Mouse (Mus musculus) telencephalon, adult 2 months (tissue): ENCODE results near the gene Itga3.

Source experiments
- DNase-seq: peaks from one replicate; pipeline ENCODE4 v3.0.0-alpha.2; 2011; ENCODE audit warnings: low read depth, low spot score

Gene Itga3

DNA sequence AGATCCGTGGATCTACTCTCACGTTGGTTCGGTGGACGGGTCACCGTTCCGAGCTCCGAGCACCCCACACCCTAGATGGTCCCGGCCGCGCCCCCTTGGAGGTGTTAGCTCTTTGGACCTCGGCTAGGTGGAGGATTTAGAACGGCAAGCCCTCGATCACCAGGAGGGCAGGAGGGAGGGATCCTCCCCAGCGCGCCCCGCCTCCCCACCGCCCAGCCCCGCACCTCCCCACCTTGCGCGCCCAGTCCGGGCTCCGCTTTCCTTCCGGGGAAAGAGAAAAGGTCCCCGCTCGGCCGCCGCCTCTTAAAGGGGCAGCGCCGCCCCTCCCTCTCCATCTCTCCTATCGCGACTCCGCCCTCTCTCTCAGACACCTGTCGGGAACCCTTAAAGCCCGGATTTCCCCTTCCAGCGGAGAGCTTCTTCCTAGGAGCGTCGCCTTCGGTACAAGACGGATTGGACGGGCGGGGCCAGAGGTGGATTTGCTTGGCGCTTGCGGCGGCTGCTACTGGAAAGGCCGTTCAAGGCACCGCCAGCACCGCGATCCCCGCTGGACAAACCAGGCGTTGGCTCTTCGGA is at the start of gene Itga3:
Gene Itga3, minus strand, starts transcription at position 266 of the 576 bp plus-strand sequence.
- peak; percentile 33 for DNase-seq

DNA sequence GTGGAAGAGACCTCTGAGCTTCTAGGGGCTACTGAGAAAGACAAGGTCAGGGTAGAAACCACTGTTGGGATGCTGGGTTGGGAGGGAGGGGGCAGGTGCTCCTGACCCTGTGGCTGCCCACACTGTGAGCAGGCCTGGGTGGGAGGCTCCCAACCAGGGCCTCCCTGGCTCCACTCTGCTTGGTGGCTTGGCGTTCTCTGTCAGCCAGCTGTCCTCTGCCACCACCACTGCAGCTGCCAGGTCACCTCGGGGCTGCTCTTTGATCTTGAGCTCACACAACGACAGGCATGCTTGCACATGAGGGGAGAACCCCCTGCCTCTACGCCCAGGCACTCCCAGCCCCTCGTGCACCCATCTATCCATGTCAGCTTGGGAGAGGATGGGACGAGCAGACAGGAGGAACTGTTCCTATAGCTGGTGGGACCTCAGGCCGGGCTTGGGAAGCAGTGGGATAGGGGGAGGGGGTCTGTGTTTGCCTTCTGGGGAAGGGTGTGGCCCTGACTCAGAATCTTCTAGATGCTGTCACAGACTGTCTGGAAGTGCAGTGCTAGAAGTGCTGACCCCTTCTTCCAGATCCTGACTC is 48.9 kb upstream of the Itga3 start:
- DNase-seq = no peak

DNA sequence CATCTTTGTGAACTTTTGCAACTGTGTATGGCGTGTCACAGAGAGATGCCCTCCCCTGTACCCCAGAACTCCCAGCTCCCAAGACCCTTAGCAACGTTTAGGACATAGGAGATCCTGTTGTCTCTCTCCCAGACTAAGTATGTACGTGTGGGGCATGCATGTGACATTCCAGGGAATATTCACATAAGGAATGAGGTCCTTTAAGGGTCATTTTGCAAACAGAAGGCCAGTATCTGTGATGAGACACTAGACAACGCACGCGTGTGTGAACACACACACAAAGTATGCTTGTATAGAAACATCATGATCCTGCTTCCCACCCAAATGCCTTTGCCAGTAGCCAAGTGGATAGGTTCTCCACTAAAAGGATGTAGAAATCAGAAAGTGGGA is 45.5 kb upstream of the Itga3 start:
- no peak for DNase-seq

DNA sequence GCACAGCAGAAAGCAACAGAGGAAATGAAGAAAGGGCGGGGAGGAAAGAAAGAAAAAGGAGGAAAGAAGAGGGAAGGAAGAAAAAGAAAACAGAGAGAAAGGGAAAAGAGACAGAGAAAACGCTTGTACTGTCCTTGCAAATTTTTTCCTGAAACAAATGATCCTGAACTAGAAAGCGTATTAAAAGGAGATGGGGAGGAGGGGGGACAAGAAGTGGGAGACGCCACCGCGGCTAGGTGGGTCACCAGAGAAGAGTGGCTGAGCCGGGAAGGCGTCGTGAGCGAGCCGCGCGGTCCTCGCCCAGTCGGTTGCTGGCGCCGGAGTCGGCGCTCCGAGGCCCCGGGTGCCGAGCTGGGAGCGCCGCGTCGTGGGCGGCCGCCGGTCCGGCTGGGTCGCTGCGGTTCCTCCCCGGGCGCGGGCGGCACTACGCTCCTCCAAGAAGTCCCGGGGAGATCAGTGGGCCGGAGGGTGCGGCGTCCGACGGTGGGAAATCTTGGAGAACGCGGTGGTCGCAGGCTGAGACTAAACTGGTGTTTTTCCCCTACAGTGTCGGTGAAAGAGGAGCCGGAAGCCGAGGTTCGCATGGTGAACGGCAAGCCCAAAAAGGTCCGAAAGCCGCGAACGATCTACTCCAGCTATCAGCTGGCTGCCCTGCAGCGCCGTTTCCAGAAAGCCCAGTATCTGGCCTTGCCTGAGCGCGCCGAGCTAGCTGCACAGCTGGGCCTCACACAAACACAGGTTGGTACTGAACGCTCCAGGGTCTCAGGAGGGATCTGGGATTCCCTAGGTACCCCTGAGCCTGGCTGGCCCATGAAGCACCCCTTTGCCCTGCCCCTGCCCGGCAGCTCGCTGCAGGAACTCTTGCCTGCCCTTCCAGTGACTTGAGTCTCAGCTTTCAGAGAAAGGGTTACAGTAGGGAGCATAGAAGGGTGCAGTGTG is 44.8 kb upstream of the Itga3 start:
- no peak for DNase-seq

DNA sequence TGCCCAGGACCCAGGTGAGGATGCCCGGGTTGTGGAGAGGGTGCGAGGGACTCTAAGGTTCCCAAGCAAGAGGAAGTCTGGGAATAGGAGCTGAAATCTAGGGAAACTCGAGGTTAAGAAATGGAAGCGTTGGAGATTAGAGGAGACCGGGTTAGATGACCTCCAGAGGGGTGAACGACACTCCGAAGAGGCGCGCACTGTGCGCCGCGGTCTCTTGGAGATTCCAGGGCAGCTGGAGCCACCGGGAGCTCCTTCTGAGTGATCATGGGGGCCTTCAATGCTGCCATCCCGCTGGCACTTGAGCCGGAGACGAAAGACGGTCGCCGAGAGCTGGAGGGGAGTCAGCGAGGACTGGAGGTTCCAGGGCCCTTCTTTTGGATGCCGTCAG is 44.0 kb upstream of the Itga3 start:
- DNase-seq = no peak

DNA sequence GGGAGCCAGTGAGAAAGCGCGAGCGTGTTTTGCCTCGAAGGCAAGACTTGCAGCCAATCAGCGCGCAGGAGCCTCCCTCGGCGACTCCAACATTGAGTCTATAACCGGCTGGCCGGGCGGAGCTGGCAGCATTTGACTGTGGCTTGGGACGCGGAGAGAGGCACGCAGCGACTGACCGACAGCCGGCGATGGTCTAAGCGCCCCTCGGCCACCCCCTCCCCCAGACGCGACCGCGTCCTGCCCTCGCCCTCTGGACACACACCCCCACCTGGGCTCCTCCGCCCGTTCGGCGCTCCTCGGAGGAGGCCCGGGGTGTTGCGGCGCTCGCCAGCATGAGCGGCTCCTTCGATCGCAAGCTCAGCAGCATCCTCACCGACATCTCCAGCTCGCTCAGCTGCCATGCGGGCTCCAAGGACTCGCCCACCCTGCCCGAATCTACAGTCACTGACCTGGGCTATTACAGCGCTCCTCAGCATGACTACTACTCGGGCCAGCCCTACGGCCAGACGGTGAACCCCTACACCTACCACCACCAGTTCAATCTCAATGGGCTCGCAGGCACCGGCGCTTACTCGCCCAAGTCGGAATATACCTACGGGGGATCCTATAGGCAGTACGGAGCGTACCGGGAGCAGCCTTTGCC is 43.5 kb upstream of the Itga3 start, which contains the start of gene Dlx3:
Gene Dlx3, plus strand, starts transcription at position 130 of the 643 bp plus-strand sequence.
- DNase-seq = no peak

DNA sequence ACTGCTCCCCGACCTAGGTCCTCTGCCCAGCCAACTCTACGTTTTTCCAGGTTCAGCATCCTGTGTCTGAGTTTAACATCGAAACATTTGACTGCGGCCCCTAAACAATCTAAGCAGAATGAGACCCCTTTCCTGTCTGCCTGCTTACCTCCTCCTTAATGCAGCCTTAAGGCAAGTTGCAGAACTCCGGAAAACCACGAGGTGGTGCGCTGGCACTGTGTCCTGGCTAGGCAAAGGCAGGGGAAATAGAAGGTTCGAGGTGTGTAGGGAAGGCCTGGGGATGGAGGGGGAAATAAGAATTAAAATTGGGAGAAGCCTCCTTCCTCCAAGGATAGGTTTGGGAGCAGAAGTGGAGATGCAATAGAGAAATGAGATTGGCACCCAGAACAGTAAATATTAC is 41.9 kb upstream of the Itga3 start:
- peak; percentile 18 for DNase-seq

DNA sequence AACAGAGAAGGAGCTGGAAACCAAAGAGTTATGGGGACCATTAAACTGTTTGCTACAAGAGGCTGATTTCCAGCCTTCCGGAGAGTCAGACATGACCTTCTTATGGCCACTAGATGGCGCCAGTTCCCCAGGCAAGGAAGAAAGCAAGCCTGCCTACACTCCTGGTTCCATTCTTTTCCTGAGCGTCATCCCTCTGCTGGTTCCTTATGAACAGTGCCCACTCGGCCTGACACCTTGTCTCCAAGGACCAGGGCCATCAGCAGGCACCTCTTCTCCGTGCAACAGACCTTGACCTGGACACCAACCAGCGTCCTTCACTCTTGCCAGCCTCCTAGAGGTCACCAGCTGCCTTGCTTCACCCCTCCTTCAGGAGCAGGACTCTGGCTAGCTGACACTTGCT is 40.4 kb upstream of the Itga3 start:
- DNase-seq = peak; percentile 60

DNA sequence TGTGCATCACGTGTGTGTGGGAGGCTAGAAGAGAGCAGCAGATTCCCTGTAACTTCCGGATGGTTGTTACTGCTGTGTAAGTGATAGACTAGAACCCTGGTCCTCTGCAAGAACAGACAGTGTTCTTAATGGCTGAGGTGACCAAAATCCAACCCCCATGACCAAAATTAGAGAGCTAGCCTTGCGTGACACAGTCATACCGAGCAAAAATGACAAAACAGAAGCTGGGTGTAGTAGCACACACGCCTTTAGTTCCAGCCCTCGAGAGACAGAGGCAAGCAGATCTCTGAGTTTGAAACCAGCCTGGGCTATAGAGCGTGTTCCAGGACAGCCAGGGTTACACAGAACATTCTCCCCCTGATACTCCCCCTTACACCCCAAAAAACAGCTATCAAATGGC is 33.5 kb upstream of the Itga3 start:
- no peak for DNase-seq

DNA sequence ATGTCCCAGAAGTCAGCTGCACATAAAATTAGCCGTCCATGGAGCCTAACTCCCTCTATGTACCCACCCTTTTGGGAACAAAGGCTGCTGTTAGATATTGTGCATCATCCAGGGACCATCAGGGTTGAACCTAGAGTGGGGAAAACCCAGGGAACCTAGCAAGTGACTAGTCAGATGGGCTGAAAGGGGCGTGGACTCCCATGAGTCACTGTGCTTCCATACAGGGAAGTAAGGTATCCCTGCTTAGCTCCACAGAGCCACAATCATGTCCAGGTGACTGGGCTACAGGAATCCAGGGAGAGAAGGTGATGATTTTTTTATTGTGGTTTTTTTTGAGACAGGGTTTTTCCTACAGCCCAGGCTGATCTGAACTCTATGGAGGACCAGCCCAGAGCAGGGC is 32.4 kb upstream of the Itga3 start:
- no peak for DNase-seq

DNA sequence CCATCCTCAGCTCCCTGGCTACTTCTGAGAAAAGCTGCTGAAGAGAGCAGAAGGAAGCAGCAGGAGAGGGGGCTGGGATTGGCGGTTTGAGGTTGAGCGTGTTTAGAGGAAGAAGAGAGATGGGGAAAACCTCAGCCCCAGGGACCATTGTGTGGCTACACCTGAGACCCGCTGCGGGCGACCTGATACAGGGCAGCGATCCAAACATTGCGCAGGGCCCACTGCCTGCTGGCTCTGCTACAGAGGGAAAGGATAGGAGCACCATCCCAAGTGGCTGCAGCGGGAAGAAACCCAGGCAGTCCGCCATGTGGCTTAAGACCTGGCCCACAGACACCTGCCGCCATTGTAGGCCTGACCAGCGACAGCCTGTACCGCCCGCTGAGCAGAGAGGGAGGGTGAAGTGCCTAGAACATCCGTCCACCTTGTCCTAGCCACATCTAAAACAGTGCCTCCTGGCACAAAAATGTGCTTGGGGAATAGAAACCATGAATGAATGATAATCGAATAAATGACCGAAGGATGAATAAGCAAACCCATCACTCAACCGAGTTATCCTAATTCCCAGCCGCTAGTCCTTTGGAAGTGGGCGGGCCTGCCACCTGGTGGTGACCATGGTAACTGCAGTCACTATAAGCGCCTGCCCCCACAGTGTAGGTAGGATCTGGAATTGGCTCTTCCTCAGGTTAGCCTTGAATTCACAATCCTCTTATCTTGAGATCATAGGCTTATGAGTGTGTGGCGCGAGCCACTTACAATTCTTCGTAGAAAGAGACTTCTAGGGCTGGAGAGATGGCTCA is 30.0 kb upstream of the Itga3 start:
- peak; percentile 31 for DNase-seq

DNA sequence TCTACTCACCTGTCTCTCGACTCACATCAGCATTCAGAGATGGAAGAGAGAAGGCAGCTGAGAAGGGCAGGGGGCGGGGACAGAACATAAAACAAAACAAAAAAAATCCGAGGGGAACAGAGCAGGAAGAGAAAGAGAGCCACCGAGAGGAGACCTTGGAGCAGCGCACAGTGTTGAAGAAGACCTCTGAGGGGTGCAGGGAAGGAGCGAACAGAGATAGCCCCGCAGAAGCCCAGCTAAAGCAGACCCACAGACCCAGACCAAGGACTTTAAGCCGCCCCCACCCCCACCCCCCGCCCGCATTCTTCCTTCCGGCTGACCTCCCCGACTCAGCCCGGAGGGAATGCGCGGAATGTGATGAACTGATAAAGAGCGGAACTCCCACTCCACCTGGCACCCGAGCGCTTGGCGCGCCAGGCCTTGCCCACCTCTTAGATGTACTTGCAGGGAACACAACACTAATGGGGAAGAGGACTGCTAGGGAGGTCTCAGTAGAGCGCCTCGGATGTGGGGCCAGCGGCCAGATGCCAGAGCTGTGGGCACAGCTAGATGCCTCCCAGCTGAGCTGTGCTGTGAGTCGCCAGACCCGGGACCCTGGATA is 28.8 kb upstream of the Itga3 start:
- no peak for DNase-seq

DNA sequence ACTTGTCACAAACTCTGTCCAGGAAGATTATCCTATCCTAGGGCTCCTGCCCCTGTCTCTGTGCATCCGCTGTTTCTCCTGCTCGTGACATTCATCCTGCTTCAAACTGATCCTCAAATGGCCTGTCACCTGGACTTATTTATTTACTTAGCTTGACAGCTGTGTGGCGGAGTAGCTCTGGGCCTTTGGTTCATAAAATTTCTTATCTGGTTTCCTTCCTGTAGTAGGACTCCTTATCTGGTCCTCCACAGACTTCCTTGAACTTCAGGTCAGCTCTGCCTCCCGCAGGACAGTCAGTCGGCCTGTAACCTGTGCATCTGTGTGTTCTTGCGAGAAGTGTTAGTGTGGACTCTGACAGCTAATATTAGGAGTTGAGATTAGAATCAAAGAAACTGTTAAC is 27.7 kb upstream of the Itga3 start:
- no peak for DNase-seq

DNA sequence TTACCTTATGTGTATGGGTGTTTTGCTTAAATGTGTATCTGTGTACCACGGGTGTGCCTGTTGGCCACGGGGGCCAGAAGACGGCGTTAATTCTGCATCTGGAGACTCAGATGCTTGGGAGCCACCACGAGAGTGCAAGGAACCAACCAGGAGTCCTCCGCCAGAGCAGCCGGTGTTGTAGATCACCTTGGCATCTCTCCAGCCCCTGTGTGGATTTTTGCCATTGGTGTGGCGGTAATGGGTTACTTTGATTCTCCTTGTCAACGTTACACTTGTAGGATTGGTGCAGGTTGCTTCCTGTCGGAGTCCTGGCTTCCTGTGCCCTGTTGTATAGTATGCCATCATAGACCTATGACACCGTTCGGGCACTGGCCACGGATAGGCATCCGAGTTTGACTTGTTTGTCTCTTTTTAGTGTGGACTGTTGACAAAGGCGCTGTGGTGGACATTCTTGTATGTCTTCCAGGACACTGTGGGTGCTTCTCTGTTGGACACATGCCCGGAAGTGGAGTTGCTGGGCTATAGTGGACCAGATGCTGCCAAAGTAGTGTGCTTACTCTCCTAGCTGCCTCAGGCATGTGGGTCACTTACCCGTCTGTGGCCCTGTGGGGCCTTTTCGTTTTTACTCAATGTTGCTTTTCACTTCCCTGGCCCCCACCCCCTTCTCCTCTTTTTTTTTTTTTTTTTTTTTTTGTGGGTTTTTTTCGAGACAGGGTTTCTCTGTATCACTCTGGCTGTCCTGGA is 25.7 kb upstream of the Itga3 start:
- no peak for DNase-seq

DNA sequence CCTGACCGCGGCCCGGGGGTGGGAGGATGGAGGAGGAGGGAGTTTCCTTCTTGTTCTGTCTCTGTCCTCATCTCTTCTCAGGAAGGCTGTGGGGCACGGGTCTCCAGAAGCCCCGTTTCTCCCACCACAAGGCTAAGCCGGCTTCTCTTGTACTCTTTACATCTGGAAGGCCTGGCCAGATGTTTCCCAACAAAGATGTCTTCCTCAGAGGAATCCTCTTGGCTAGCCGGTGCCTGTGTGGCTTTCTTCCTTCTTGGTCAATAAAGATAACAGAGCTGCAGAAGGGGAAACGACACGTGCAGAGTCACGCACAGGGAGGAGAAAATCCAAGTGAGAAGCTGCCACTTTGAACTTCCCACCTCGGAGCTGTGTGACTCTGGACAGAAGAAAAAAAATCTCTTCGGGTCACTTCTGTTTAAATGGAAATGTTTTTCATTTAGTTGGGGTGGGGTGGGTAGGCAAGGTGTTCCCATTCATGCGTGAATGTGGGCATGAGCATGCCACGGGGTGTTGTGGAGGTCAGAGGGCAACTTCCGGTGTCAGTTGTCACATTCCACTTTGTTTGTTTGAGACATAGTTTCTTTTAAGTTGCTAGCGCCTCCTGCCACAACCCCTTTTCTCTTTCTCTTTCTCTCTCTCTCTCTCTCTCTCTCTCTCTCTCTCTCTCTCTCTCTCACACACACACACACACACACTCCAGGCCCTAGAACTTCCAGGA is 24.6 kb upstream of the Itga3 start:
- no peak for DNase-seq

DNA sequence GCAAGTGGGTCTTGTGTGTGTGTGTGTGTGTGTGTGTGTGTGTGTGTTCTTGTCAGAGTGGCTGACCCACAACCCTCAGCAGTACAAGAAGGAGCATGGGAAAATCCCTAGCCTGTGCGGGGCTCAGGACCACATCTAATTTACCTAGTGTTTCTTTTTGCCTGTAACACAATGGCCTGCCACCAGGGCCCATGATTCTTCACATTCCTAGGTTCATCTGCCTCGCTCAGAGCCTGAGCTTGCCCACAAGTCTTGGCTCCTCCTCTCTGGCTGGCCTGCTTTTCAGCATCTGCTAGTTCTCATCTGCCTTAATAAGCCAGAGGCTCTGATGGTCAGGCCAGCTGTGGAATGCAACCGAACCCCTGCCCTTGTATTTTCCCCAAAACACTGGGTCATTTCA is 23.8 kb upstream of the Itga3 start:
- no peak for DNase-seq

DNA sequence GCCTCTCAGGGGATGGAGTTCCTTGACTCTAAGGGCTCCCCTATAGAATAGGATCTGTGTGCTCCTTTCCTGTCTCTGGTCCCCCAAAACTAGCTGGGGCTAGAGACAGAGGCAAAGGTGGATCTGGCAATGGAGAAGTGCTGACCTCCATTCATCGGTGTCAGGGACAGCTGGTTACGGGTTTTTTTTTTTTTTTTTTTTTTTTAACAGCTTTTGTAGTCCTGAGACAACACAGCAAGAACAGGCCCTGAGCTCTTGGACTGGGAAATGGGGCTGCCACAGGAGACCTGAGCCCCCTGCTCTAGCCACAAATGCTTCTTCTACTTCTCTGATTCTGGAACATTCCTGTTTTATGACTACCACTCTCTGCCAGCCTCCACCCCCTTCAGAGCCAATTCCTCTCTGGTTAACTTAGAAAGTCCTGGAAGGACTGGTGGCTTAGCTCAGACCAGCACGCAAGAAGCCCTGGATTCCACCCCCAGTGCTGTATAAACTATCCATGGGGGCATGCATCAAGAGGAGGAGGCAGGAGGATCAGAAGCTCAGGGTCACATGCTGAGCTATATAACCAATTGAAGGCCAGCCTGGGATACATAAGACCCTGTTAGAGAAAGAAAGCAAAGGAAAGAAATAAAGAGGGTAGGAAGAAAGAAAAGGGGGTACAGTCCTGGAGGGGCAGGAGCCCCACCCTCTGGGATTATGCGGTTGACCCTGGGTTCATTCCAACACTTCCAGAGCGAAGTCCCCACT is 21.9 kb upstream of the Itga3 start:
- no peak for DNase-seq

DNA sequence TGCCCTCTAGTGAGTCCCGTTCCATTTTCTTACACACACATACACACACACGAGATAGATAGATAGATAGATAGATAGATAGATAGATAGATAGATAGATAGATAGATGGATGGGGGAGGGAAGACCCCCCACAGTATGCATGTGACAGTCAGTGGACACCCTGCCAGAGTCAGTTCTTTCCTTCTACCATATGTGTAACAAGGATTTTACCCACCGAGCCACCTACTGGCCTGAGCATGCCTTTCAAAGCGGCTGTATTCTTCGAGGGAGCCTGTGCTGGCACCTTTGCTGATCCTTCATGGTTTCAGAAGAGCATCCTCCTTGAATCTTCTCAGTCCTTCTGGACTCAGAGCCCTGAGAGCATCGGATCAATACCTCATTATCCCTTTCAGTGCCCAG is 21.3 kb upstream of the Itga3 start:
- DNase-seq = no peak
